Mouse (Mus musculus) neutrophil, adult 5-6 weeks (primary cell): ENCODE data around the gene Ncf4. TPM values are rescaled to one million over a fixed set of nuclear protein-coding genes. Genes with fewer than 3 reads are reported as not detected.
"Not testable (repeated sequence)": the region's sequence is repeated elsewhere in the genome, so short reads cannot be mapped to it uniquely, and the experiment has no call there.

Experiments used
- ATAC-seq: fragments of 151-379, 151-347 bp; 2 replicates; pipeline ENCODE4 v1.8.0; 2017; ENCODE audit warnings: mild to moderate bottlenecking, moderate TSS enrichment; ENCODE audit not compliant: insufficient number of reproducible peaks, poor library complexity, low FRiP score, severe bottlenecking; ENCODE audit errors: extremely low read depth
- total RNA-seq: library from RNA; stranded (forward); fragments of 200-1000 nt; gene quantifications from 2 replicates; pipeline ENCODE4 v1.2.3, GENCODE M21; 2017

Gene Ncf4
- total RNA-seq, 1 experiment from 2014 or later = 225 TPM

- peak; percentile 44; the same call in 1 of the 2 replicates for ATAC-seq
Observed at GRCm38 (mm10) chr15:78246143-78247116, 1.8 kb downstream of the Ncf4 start.

GRCm38 (mm10) chr15:78247659-78248058 is 3.1 kb downstream of the Ncf4 start:
- no peak for ATAC-seq

- peak; percentile 50 for ATAC-seq
Observed at GRCm38 (mm10) chr15:78248410-78248809, 3.8 kb downstream of the Ncf4 start.

GRCm38 (mm10) chr15:78254751-78255150 is 10.2 kb downstream of the Ncf4 start:
- ATAC-seq = no peak

GRCm38 (mm10) chr15:78256602-78257259 is 12.1 kb downstream of the Ncf4 start:
- not testable (repeated sequence) for ATAC-seq

- ATAC-seq = peak; percentile 48
Observed at GRCm38 (mm10) chr15:78257326-78258050, 12.9 kb downstream of the Ncf4 start.

- ATAC-seq = peak; percentile 86
Observed at GRCm38 (mm10) chr15:78258246-78258865, 13.8 kb downstream of the Ncf4 start.

- ATAC-seq = no peak
Observed at GRCm38 (mm10) chr15:78260668-78261333, 16.2 kb downstream of the Ncf4 start.

- ATAC-seq = no peak
Observed at GRCm38 (mm10) chr15:78263286-78263685, 18.7 kb downstream of the Ncf4 start.

- no peak for ATAC-seq
Observed at GRCm38 (mm10) chr15:78267441-78267840, 22.8 kb downstream of the Ncf4 start.

- ATAC-seq = peak; percentile 72
Observed at GRCm38 (mm10) chr15:78267865-78268264, 23.3 kb downstream of the Ncf4 start.

- ATAC-seq = no peak
Observed at GRCm38 (mm10) chr15:78271208-78271607, 26.6 kb downstream of the Ncf4 start.

- ATAC-seq = no peak
Observed at GRCm38 (mm10) chr15:78278308-78278707, 33.7 kb downstream of the Ncf4 start.

- ATAC-seq = no peak
Observed at GRCm38 (mm10) chr15:78287941-78288340, 43.3 kb downstream of the Ncf4 start.

GRCm38 (mm10) chr15:78289775-78290174 is 45.2 kb downstream of the Ncf4 start:
- ATAC-seq = not testable (repeated sequence)

GRCm38 (mm10) chr15:78293228-78293627 is 48.6 kb downstream of the Ncf4 start:
- ATAC-seq = not testable (repeated sequence)

GRCm38 (mm10) chr15:78293716-78294115 is 49.1 kb downstream of the Ncf4 start:
- no peak for ATAC-seq

- no peak for ATAC-seq
Observed at GRCm38 (mm10) chr15:78298558-78298957, 54.0 kb downstream of the Ncf4 start.
